Mouse (Mus musculus) layer of hippocampus, adult 11-12 months (tissue): Measurements from ENCODE around the gene Pde11a.

Experiments
- DNase-seq: peaks from one replicate; pipeline ENCODE4 v3.0.0; 2022; ENCODE audit warnings: low spot score

Gene Pde11a

GRCm38 (mm10) chr2:76320336-76320735 is 18.2 kb downstream of the Pde11a start:
- DNase-seq: no peak

DNA sequence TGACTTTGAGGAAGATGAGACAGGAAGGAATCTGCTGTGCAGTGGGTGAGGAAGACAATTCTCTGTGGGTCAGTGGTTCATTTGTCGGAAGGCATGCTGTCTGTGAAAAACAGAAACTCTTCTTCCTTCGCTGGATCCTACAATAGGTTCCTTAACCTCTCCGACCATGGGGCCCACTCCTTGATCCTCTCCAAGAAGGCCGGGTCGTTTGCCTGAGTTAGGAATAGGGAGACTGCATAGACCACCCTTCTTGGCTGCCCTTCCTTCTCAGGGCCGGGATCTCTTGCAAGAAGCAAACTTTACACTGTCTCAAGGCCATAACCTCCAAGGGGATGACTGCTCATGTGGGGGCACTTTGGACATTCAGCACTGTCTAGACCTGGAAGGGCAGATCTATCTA is 19.3 kb downstream of the Pde11a start:
- no peak for DNase-seq

- no peak for DNase-seq
Measured at GRCm38 (mm10) chr2:76287671-76288070, 50.9 kb downstream of the Pde11a start.

DNA sequence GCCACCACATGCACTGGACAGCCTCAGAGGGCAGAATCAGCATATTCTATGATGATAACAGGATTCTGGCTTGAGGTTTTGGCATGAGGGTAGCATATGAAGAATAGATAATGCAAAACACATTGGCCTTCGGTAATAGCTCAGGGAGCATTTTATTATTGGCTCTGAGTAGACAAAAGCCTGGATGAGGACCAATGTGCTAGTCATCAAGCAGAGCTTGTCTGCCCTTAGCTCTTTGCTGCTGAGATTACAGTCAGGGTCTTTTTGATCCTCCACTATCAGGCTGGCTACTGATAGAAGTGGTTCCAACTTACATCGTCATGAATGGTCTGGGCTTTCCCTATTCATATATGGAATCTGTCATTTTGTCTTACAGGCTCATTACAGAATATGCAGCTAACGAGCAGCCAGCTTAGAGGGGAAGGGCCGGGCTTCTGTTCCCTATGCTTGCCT is 52.3 kb downstream of the Pde11a start:
- DNase-seq: no peak

- no peak for DNase-seq
Measured at GRCm38 (mm10) chr2:76285150-76285549, 53.4 kb downstream of the Pde11a start.

GRCm38 (mm10) chr2:76283378-76284132 is 55.0 kb downstream of the Pde11a start:
- DNase-seq: peak; percentile 83

- DNase-seq: no peak
Measured at GRCm38 (mm10) chr2:76269494-76269893, 69.1 kb downstream of the Pde11a start.

DNA sequence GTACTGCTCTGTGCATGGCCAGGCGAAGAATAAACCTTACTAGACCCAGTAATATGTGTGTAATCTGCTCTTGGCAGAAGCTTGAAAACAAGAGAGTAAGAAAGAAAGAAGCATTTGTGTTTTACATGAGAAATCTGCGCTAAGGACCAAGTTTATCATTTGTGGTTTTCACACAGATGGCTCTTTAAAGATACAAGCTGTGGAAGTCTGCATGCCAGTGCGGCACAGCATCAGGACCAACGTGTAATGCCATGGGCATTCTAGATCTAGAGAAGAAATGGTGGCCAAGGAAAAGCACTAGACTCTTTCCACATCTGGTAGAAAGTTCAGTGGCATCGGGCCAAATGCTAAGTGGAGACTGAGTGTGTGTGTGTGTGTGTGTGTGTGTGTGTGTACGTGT is 71.2 kb downstream of the Pde11a start:
- no peak for DNase-seq

DNA sequence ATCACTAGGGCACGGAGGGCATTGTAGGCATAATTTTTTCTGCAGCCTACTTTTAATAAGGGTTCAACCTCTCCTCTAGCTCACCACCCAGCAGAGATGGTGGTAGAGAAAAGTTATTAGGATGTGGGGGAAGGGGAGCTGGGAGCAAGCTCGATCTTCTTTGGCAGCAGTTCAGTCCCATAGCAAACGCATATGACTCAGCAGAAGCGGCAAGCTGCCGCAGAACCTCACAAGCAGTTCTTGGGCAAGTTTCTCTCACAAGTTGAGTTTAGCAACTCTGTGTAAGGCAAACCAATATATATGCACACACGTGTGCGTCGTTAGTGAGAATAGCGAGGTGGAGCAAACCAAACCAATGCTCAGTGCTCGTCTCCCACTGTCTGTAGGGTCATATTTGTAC is 72.0 kb downstream of the Pde11a start:
- DNase-seq: peak; percentile 35

GRCm38 (mm10) chr2:76264258-76264657 is 74.3 kb downstream of the Pde11a start:
- DNase-seq: no peak

DNA sequence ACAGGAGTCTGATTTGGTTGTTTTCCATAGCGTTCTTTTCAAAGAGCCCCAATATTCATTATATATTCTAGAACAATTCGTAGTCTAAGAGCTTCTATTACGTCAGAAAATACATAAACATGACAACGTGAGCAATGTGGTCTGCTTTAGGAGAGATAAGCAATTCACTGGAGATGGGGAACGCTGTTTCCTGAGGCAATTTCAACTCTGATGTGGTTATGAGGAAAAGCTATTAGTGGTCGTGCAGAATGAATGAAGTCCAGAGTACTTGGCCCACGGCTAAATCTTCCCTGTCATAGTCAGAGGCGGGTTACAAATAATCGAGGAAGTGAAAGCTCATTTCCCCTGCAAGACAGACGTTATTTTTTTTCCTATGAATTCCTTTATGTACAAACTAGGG is 75.9 kb downstream of the Pde11a start:
- DNase-seq: no peak

DNA sequence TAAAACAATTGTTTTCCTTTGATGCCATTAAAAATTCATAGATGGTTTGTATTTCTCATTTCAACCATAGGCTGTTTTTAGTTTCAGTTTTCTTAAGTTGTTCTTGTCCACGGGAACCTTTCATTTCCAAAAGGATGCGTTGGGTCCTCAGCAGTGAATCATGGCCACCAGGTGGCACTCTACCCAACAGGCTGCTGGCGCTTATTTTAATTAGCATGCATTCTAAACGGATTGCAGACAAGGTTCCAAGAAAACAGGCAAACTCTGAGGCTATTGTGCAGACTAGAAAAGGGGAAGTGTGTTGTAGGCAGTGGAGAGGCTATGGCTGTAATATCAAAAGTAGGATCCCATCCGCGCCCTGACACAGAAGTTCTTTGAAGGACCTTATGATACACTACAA is 83.7 kb downstream of the Pde11a start:
- DNase-seq: peak; percentile 78

DNA sequence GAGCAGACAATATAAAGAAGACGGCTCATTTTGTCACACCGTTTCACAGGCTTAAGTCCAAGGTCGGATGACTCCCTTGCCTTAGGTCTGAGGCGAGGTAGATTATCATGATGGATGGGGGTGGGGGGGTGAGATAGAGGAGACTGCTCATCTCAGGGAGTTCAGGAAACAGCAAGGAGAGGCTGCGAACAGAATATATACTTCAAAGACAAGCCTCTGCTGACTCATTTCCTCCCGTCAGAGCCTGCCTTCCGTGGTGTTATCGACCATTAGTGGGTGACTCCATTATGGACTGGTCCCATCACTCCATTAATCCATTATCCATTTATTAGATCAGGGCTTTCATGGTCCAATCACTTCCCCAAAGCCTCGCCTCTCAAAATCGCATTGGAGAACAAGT is 87.2 kb downstream of the Pde11a start:
- DNase-seq: no peak

DNA sequence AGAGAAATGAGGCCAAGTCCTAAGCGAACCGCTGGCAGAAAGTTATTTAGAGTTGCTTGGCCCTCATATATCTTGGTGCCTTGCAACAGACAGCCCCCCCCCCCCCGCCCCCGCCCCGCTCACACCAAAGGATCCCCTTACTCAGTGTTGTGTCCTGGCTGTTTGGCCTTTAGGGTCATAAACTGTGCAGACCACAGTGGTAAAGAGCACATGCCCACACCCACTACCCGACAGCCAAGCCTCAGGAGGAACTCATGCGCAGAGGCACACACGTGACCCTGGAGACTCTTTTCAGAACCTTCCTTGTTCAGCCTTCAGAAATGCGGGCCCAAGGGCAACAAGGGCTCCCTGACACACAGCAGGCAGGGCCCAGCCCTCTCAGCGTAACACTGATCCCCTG is 90.3 kb downstream of the Pde11a start:
- no peak for DNase-seq

- no peak for DNase-seq
Measured at GRCm38 (mm10) chr2:76239175-76239574, 99.4 kb downstream of the Pde11a start.

- DNase-seq: no peak
Measured at GRCm38 (mm10) chr2:76238496-76238895, 100.1 kb downstream of the Pde11a start.

DNA sequence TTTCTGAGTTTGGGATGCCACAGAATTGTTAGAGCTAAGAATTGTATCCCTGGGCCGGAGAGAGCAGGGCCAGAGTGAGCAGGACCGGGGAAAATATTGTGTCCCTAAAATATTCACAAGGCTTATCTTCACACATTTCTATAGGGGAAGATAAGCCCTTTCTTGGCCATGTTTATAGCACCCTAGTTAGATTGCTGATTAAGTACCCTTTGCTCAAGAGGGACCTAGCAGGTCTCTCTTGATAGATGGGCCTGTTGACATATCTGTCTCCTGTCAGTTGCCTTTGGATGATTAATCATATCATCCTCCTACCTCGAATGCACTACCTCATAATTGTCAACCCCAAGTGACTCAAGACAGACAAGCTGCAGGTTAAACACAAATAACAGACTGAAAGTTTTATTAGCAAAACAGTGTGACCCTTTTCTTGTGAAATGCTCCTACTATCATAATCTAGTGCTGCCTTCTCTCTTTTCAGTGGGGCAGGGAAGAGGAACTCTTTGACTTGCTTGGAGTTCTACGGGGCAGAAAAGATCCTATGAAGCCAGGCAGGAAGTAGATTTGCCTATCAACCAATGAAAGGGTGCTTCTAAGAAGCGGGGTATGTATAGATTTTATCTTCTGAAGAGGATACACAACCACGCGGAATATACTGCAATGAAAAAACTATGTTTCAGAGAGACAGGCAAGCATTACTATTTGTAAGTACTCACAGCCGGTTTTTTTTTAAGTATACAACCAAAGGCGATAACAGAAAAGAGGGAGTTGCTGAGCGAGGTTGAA is 100.7 kb downstream of the Pde11a start:
- no peak for DNase-seq

DNA sequence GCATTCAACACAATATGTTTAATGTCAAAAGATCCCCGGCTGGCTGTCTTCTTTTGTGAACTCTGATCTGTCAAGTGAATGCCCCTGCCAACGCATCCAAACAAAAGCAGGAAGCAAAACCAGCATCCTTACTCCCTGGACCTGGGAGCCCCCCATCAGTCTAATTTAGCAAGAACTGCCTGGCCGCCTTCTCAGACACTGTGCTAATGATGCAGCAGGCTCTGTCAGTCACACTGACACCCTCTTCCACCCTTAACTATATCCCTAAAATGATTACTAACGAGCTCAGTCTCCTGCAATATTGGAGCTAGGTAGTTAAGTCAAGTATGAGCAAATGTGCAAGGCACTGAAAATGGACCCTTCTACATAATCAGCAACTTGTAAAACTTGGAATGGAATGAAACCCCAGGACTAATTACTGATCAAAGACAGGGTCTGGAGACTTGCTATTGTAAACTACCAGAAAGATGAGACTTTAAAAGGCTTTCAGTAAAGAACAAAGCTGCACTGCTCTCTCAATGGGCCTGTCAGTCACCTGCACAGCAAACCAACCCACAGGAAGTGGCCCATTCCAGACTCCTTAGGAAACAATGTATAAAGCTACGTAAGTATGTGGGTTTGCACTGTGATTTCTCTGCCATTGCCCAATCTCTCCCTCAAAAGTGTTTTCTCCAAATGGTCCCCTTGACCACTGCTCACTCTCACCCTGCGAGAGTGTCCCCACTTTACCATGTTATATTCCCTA is 118.0 kb downstream of the Pde11a start:
- no peak for DNase-seq

DNA sequence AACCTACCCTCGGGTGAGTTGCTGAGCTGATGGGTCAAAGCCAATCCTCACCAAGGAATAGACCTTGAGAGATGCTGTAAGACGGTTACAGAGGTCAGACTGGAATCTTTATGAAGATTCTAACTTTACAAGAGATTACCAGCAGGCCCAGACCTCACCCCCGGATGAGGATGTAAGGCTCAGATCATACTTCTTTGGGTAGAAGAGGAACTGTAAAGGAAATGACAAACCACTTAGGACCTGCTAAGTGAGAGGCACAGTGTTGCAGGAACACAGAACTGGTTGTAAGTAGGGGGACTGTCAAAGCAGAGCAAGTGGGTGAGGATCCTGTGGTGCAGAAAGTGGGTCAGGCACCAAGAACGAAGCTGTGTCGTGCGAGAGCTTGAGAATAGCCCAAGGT is 119.0 kb downstream of the Pde11a start:
- DNase-seq: no peak

GRCm38 (mm10) chr2:76216146-76216545 is 122.4 kb downstream of the Pde11a start:
- peak; percentile 5 for DNase-seq

DNA sequence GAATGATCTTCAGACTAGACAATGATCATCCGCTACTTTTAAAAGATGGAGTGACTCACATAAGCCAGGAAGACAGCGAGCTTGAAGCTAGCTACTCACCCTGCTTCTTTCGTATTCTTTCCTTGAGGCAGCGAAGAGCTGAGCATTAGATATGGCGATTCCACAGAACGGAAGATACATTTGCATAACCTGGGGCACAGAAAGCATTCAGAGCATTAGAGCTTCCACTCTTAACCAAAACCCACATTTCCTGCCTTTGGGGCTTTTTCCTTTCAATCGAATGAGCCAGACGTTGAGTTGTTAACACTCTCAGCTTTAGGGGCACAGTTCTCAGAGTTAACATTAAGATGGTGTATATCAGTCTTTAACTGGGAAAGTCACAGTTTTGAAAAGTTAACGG is 123.4 kb downstream of the Pde11a start:
- DNase-seq: no peak

DNA sequence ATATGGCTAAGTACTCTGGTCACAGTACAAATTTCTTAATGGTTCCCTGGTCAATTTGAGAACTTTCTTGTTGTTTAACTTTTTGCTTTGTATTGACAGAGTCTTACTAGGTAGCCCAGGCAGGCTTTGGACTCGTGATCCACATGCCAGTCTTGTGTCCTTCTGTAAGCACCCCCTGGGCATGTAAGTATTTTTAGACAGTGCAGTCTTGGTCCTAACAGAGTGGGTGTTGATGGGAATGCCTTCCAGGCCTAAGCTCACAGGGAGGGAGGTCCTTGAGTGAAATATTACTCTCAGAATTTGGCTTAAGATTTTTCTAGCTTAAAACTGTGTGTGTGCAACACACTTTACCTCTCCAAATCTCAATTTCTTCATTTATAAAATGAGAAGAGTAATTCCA is 153.4 kb downstream of the Pde11a start:
- no peak for DNase-seq

DNA sequence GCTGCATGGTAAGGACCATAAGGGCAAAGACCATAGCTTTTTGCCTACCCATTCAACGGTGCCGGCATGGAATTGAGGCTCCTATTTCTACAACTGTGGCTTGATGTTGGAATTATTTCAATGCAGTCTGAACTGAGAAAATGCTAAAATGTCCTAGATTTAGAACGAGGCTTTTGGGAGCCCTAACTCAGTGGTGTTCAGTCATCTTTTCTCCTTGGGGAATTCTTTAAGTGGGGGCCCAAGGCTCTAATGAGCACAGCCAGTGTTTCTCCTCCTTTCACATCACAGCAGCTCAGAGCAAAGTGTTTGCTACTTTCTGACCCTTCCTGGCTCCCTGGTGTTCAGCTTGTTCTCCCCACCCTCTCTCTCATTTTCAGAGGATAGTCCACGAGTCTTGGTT is 175.8 kb downstream of the Pde11a start:
- DNase-seq: no peak
